Comparison of ENCODE assay signal across 13 mouse cellular contexts in genomic region chr2:159080784-159081544, GRCm38 (mm10).
DNase-seq lines count a peak whose midpoint lies in the region; ATAC-seq and TF ChIP-seq lines count a peak whose summit lies in the region.
"Had no signal": no experiment of that assay in that cellular context is flagged by ENCODE, and none has a peak within 500 bp of the region (broad histone marks: within the 10 kb centered on the region; RNA-seq: fewer than 3 reads in every experiment).

No protein-coding gene starts in this region.

- H3K9ac ChIP-seq in forebrain, embryonic 11.5 days (ENCODE audit: low read length), result no peak overlapping the region
- H3K9ac ChIP-seq: embryonic facial prominence, embryonic 12.5 days; limb, embryonic 13.5 days had no signal

- ATAC-seq in forebrain, embryonic 11.5 days (replicated peaks; ENCODE audit: low FRiP score), result 0 out of 2 replicates have a peak, but pooled peaks have one; percentile 30

- H3K4me1 ChIP-seq in lung, adult 2 months (ENCODE audit: control insufficient read depth, insufficient read depth, low read length), result no peaks in the 10 kb centered on the region
- H3K4me1 ChIP-seq in forebrain, embryonic 11.5 days (replicated peaks; ENCODE audit: control insufficient read depth, insufficient read depth, low read length), result no peaks in the 10 kb centered on the region
- H3K4me1 ChIP-seq: embryonic facial prominence, embryonic 12.5 days; limb, embryonic 13.5 days had no signal

- TF ChIP-seq POLR2A in lung, adult 2 months (IDR thresholded peaks at IDR 0.05; ENCODE audit: borderline replicate concordance, extremely low read depth, low read depth, low read length), result no peak

- no peaks in the 10 kb centered on the region for H3K9me3 ChIP-seq in forebrain, embryonic 11.5 days (ENCODE audit: control insufficient read depth, low read length)
- H3K9me3 ChIP-seq: embryonic facial prominence, embryonic 12.5 days had no signal

- H3K27me3 ChIP-seq in forebrain, embryonic 11.5 days (ENCODE audit: control insufficient read depth, insufficient read depth, low read length), result no peaks in the 10 kb centered on the region
- H3K27me3 ChIP-seq: embryonic facial prominence, embryonic 12.5 days had no signal

- no peaks in the 10 kb centered on the region for H3K36me3 ChIP-seq in forebrain, embryonic 11.5 days (ENCODE audit: control insufficient read depth, insufficient read depth, low read length)
- H3K36me3 ChIP-seq: embryonic facial prominence, embryonic 12.5 days; limb, embryonic 13.5 days had no signal

- H3K4me3 ChIP-seq in lung, adult 2 months (replicated peaks; ENCODE audit: extremely low read depth, low read depth, low read length), result no peak overlapping the region
- H3K4me3 ChIP-seq in forebrain, embryonic 11.5 days (ENCODE audit: low read depth, low read length), result no peak overlapping the region
- H3K4me3 ChIP-seq: embryonic facial prominence, embryonic 12.5 days; limb, embryonic 13.5 days had no signal

- H3K27ac ChIP-seq in forebrain, embryonic 11.5 days (ENCODE audit: low read depth, low read length), result no peak overlapping the region
- H3K27ac ChIP-seq: embryonic facial prominence, embryonic 12.5 days; limb, embryonic 13.5 days had no signal

- 64% methylated on average over 19 of the region's 19 CpGs for WGBS in lung, adult 2 months
- WGBS in forebrain, embryonic 11.5 days, result 70% methylated on average over 19 of the region's 19 CpGs

- no peak for TF ChIP-seq CTCF in lung, adult 2 months (IDR thresholded peaks at IDR 0.05; ENCODE audit: insufficient read depth, low read length)

- no peak overlapping the region for H3K4me2 ChIP-seq in forebrain, embryonic 11.5 days (ENCODE audit: low read depth, low read length, severe bottlenecking)
- H3K4me2 ChIP-seq: embryonic facial prominence, embryonic 12.5 days; limb, embryonic 13.5 days had no signal

- peak; percentile 21 to 52 for DNase-seq in lung, adult 18-20 months
- no peak for DNase-seq in lung, adult 2 months
- no peak for DNase-seq in forebrain, embryonic 11.5 days (ENCODE audit: low spot score)
- peak; percentile 4 to 20 for DNase-seq in frontal cortex, adult 2 months (ENCODE audit: extremely low spot score in 1 of 2, low spot score in 1 of 2)
- peak; percentile 50 for DNase-seq in lung, postnatal 36 days
- no peak for DNase-seq in cerebellum, postnatal 4 days (ENCODE audit: low spot score in 2 of 2)
- no peak for DNase-seq in urinary bladder, postnatal 14 days (ENCODE audit: low spot score)
- no peak for DNase-seq in thymus, postnatal 10 days (ENCODE audit: low spot score in 2 of 2)
- DNase-seq: gastrocnemius, postnatal 10 days; spleen, adult 18-20 months; thymus, adult 2 months had no signal

Comparison
In these comparisons a context has a peak if more than half of its experiments do, and no peak if none do; other contexts are left out.
1. DNase-seq: peak in lung, adult 18-20 months (2 of 2), frontal cortex, adult 2 months (2 of 2) and lung, postnatal 36 days (single experiment); none in lung, adult 2 months (single experiment), forebrain, embryonic 11.5 days (single experiment), cerebellum, postnatal 4 days (0 of 2), urinary bladder, postnatal 14 days (single experiment) and thymus, postnatal 10 days (0 of 2).